Mouse (Mus musculus): ENCODE measurements around the gene Wdr66. TPM values are rescaled to one million over a fixed set of nuclear protein-coding genes. Genes with fewer than 3 reads are reported as not detected.

Gene Wdr66
- total and polyA plus RNA-seq, 3 experiments: 0.21 to 0.34 (median 0.21) TPM

DNA sequence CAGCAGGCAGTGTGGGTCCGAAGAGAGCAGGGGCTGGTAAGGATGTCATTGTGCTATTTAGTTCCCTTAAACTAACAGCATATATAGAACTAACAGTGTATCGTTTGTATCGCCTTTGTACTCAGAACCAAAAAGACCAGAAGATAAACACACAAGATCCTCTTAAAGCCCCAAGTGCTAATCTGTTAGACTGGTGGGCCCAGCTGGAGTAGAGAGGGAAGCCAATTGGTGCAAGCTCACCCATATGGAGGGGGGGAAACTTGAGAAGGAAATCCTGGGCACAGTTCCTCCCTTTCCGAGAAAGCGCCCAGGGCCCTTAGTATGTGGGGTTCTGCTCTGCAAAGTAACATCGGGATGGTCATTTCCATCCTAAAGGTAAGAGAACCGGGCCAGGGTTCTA, 58.3 kb downstream of the Wdr66 start:
- Histone ChIP-seq H3K9me3 (replicated peaks; ENCODE audit: low read length) (peaks cover 4% of the 10 kb centered on the region), H3K4me2 (ENCODE audit: insufficient read depth, low read depth, poor library complexity, severe bottlenecking) (no peak overlapping the region), H3K36me3 (replicated peaks in 1 of 2; ENCODE audit: control insufficient read depth in 1 of 2, insufficient read depth in 1 of 2, low read length in 1 of 2) (no peaks in the 10 kb centered on the region), H3K4me1 (ENCODE audit: control insufficient read depth in 1 of 2, insufficient read depth in 2 of 2) (peaks cover 3 to 19% of the 10 kb centered on the region in 2 experiments), H3K27ac (ENCODE audit: insufficient read depth, low read depth) (no peak overlapping the region), H3K27me3 (replicated peaks) (peaks cover 2% of the 10 kb centered on the region), H3K79me2 (replicated peaks; ENCODE audit: control insufficient read depth, extremely low read depth, insufficient read depth, poor library complexity, severe bottlenecking) (no peaks in the 10 kb centered on the region), H3K4me3 (replicated peaks in 1 of 3; ENCODE audit: low read depth in 2 of 3, low read length in 2 of 3, poor library complexity in 1 of 3) (no peak overlapping the region), H3K9ac (ENCODE audit: insufficient read depth, low read depth) (no peak overlapping the region)
- TF ChIP-seq SMC3 (IDR thresholded peaks at IDR 0.05; ENCODE audit: low read depth, low read length) (no peak), MAFK (IDR thresholded peaks at IDR 0.05; ENCODE audit: insufficient replicate concordance, low read length) (no peak), HCFC1 (IDR thresholded peaks at IDR 0.05; ENCODE audit: low read depth, low read length) (no peak), IRF4 (IDR thresholded peaks at IDR 0.05; ENCODE audit: low read depth, low read length) (no peak), ELF1 (IDR thresholded peaks at IDR 0.05; ENCODE audit: low read depth, low read length) (no peak), MAX (IDR thresholded peaks at IDR 0.05; ENCODE audit: low read length) (no peak), ZKSCAN1 (IDR thresholded peaks at IDR 0.05; ENCODE audit: borderline replicate concordance, low read depth, low read length) (no peak), ZNF384 (IDR thresholded peaks at IDR 0.05; ENCODE audit: low read depth, low read length) (no peak), MAZ (IDR thresholded peaks at IDR 0.05; ENCODE audit: low read depth, low read length) (no peak)
- no peak for DNase-seq (ENCODE audit: extremely low read depth)
- dilution Hi-C loops (cut with MboI; ENCODE audit: extremely low pct_ligation_motif_present, extremely low pct_unique_long_range_greater_than_20kb, low sequenced_read_pairs) (no loop called here), in situ Hi-C loops (cut with MboI; ENCODE audit: low pct_ligation_motif_present, low pct_unique_long_range_greater_than_20kb, low sequenced_read_pairs) (no loop called here)

DNA sequence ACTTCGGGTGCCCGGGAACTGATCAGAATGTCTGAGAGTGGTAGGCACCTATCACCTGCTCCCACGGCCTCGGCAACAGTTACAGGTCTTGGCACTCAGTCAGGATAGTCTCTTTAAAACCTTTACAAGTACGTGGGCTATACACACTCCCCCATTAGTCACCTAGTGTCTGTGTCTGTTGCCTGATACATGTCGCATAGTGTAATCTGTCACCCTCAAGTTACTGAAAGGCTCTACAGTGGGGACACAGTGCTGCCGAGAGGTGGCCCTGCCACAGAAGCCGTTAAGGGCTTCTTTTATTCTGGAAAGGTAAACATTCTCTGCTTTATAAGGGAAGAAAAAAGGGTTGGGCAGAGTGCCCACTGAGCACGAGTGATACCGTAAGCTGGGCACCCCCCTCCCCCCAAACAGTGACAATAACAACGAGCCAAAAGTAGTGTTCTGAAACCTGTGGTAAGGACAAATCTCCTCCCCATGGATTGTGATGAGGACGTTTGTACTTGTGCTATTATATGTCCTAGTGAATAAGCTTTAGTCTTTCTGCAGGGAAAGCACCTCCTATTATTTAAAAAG, 61.2 kb downstream of the Wdr66 start:
- DNase-seq (ENCODE audit: extremely low read depth): no peak
- TF ChIP-seq MAFK (IDR thresholded peaks at IDR 0.05; ENCODE audit: insufficient replicate concordance, low read length): no peak
- no peak for TF ChIP-seq MAZ (IDR thresholded peaks at IDR 0.05; ENCODE audit: low read depth, low read length)
- no peak for TF ChIP-seq UBTF (IDR thresholded peaks at IDR 0.05; ENCODE audit: low read depth, low read length)
- TF ChIP-seq KAT2A (IDR thresholded peaks at IDR 0.05; ENCODE audit: insufficient replicate concordance, low read length): no peak
- no peak for TF ChIP-seq POLR2A (IDR thresholded peaks at IDR 0.05; ENCODE audit: low read depth, low read length)
- no peak for TF ChIP-seq ETS1 (conservative IDR thresholded peaks at IDR 0.05; ENCODE audit: low read depth, low read length)
- no peak for TF ChIP-seq ZMIZ1 (IDR thresholded peaks at IDR 0.05; ENCODE audit: low read depth, low read length)
- no peak for TF ChIP-seq PAX5 (IDR thresholded peaks at IDR 0.05; ENCODE audit: low read length)
- TF ChIP-seq BHLHE40 (IDR thresholded peaks at IDR 0.05; ENCODE audit: low read depth, low read length): no peak
- no peak for TF ChIP-seq CTCF (conservative IDR thresholded peaks at IDR 0.05 in 1 of 2, IDR thresholded peaks at IDR 0.05 in 1 of 2; ENCODE audit: low read depth in 2 of 2, low read length in 2 of 2)
- no peak for TF ChIP-seq ELF1 (IDR thresholded peaks at IDR 0.05; ENCODE audit: low read depth, low read length)
- TF ChIP-seq SMC3 (IDR thresholded peaks at IDR 0.05; ENCODE audit: low read depth, low read length): no peak
- no peak overlapping the region for H3K27ac ChIP-seq (ENCODE audit: insufficient read depth, low read depth)

More for the DNA sequence above, 61.2 kb downstream of the Wdr66 start:
- dilution Hi-C loops (cut with MboI; ENCODE audit: extremely low pct_ligation_motif_present, extremely low pct_unique_long_range_greater_than_20kb, low sequenced_read_pairs): no loop called here
- no peak overlapping the region for H3K4me3 ChIP-seq (replicated peaks in 1 of 3; ENCODE audit: low read depth in 2 of 3, low read length in 2 of 3, poor library complexity in 1 of 3)
- H3K4me1 ChIP-seq (ENCODE audit: control insufficient read depth in 1 of 2, insufficient read depth in 2 of 2): peaks cover 3 to 34% of the 10 kb centered on the region in 2 experiments
- no peaks in the 10 kb centered on the region for H3K36me3 ChIP-seq (replicated peaks in 1 of 2; ENCODE audit: control insufficient read depth in 1 of 2, insufficient read depth in 1 of 2, low read length in 1 of 2)
- in situ Hi-C loops (cut with MboI; ENCODE audit: low pct_ligation_motif_present, low pct_unique_long_range_greater_than_20kb, low sequenced_read_pairs): no loop called here
- no peak overlapping the region for H3K9ac ChIP-seq (ENCODE audit: insufficient read depth, low read depth)
- H3K4me2 ChIP-seq (ENCODE audit: insufficient read depth, low read depth, poor library complexity, severe bottlenecking): no peak overlapping the region
- peaks cover 2% of the 10 kb centered on the region for H3K27me3 ChIP-seq (replicated peaks)
- H3K79me2 ChIP-seq (replicated peaks; ENCODE audit: control insufficient read depth, extremely low read depth, insufficient read depth, poor library complexity, severe bottlenecking): no peaks in the 10 kb centered on the region
- peaks cover 4% of the 10 kb centered on the region for H3K9me3 ChIP-seq (replicated peaks; ENCODE audit: low read length)

Data from CH12.LX (cell line).